Mouse (Mus musculus) liver, embryonic 14.5 days (tissue): ENCODE measurements at regions not wholly inside any gene's neighbourhood (a gene's known extent, or its start where the extent isn't known, plus 50 kb on each side); places are given as distances from the start of the nearest gene placed in this dataset.

Experiments used
- ATAC-seq: fragments of 200-750 bp; cut with Nextera tagmentation; 2 replicates; pipeline ENCODE4 v1.8.0; 2017; ENCODE audit warnings: moderate number of reproducible peaks, mild to moderate bottlenecking, moderate library complexity; ENCODE audit not compliant: insufficient read depth
- DNase-seq, 3 experiments: peaks; one replicate each; pipeline ENCODE4 v3.0.0-alpha.2; 2012 to 2013; ENCODE audit warnings: low read depth in 3 of 3, low spot score in 3 of 3
- H3K27ac ChIP-seq: fragments of 300-500 bp; sonication (generic); 2 replicates; pipeline ENCODE4 v1.5.1; 2014; ENCODE audit warnings: moderate library complexity, mild to moderate bottlenecking, control low read depth, inconsistent platforms
- H3K27me3 ChIP-seq: fragments of 300-500 bp; sonication (generic); 2 replicates; pipeline ENCODE4 v1.6.1; 2014; ENCODE audit warnings: mild to moderate bottlenecking, low read length, moderate library complexity; ENCODE audit not compliant: control insufficient read depth, insufficient read depth
- H3K36me3 ChIP-seq: fragments of 300-500 bp; sonication (generic); replicated peaks from 2 replicates; pipeline ENCODE4 v1.6.1; 2014; ENCODE audit warnings: low read depth; ENCODE audit not compliant: control insufficient read depth, insufficient read depth
- H3K4me1 ChIP-seq, 2 experiments: fragments of 200-500 bp in 1 of 2; fragments of 300-500 bp in 1 of 2; sonication (generic) in 1 of 2; replicated peaks; 2 replicates each; pipeline ENCODE4 v1.6.1; 2012 to 2014; ENCODE audit warnings: antibody characterized with exemption in 1 of 2, inconsistent platforms in 1 of 2, low read length in 1 of 2; ENCODE audit not compliant: control insufficient read depth in 2 of 2, insufficient read depth in 2 of 2
- H3K4me2 ChIP-seq: fragments of 300-500 bp; sonication (generic); 2 replicates; pipeline ENCODE4 v1.6.1; 2014; ENCODE audit warnings: low read depth, mild to moderate bottlenecking, control low read depth, moderate library complexity
- H3K4me3 ChIP-seq, 2 experiments: fragments of 200-500 bp in 1 of 2; fragments of 300-500 bp in 1 of 2; sonication (generic) in 1 of 2; 2 replicates each; pipeline ENCODE4 v1.5.1; 2012 to 2014; ENCODE audit warnings: low read depth in 2 of 2, low read length in 2 of 2, mild to moderate bottlenecking in 2 of 2, control low read depth in 1 of 2, inconsistent platforms in 1 of 2, moderate library complexity in 1 of 2; ENCODE audit not compliant: insufficient read depth in 1 of 2
- H3K9ac ChIP-seq: fragments of 300-500 bp; sonication (generic); replicated peaks from 2 replicates; pipeline ENCODE4 v1.6.1; 2014; ENCODE audit warnings: mild to moderate bottlenecking, control low read depth, moderate library complexity
- H3K9me3 ChIP-seq: fragments of 300-500 bp; sonication (generic); 2 replicates; pipeline ENCODE4 v1.6.1; 2016; ENCODE audit warnings: low read length, mixed read lengths; ENCODE audit not compliant: control insufficient read depth
- CTCF ChIP-seq: IDR thresholded peaks from 2 replicates; pipeline ENCODE4 v1.5.1; 2016; ENCODE audit warnings: antibody characterized with exemption, low read depth, control low read depth
- EP300 ChIP-seq: IDR thresholded peaks from 2 replicates; pipeline ENCODE4 v1.6.1; 2016; ENCODE audit warnings: antibody characterized with exemption, low read depth
- WGBS: fragments of 180-500 bp; shearing (Covaris S2); extraction: QIAGEN DNeasy Blood & Tissue Kit; methylation state at CpG from one replicate; pipeline ENCODE4 v1.1.7; 2014; ENCODE audit not compliant: insufficient replicate concordance; 5-methylcytosine and 5-hydroxymethylcytosine counted together

DNA sequence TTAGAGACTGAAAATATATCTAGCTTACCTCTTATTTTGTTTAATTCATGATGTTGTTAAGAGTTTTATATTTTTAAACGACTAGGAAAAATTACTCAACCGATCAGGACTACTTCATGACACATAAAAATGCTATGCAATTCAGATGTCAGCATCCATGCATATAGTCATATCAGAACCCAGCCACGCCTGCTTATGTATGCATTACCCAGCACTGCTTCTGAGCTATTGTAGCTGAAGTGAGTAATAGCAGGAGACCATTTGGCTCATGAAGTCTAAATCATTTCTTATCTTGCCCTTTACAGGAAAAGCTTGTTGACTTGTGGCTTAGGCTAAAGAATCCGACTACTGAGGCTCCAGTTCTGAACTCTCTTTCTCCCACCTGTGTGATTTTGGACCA is 395.1 kb upstream of the Klf4 start:
- Histone ChIP-seq H3K27me3 (no peaks in the 10 kb centered on the region), H3K9me3 (no peaks in the 10 kb centered on the region), H3K27ac (no peak overlapping the region), H3K4me1 (no peaks in the 10 kb centered on the region), H3K4me2 (no peak overlapping the region), H3K36me3 (no peaks in the 10 kb centered on the region), H3K4me3 (no peak overlapping the region), H3K9ac (no peak overlapping the region)
- ATAC-seq (no peak), DNase-seq (no peak)
- 38% methylated on average over 4 of the region's 4 CpGs for WGBS
- TF ChIP-seq CTCF (no peak), EP300 (no peak)

DNA sequence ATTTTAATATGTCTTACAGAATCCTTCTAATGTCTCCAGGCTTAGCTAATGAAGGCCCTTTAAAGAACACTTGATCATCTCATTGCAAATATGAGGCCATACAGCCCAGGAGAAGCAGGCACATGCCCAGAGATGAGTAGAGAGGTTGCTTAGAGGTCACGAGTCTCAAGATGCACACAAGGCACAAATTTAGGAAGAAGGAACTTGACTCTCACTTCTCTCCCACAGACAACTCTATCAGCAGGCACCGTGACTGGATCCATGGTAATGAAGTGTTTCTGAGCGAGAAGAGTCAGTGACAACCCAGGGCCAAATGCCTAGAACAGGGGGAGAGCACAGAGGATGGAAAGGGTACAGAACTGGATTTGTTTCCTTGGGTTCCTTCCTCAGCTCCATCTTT is 392.7 kb upstream of the Klf4 start:
- Histone ChIP-seq H3K4me2 (no peak overlapping the region), H3K9me3 (no peaks in the 10 kb centered on the region), H3K27ac (no peak overlapping the region), H3K4me1 (no peaks in the 10 kb centered on the region), H3K27me3 (no peaks in the 10 kb centered on the region), H3K9ac (no peak overlapping the region), H3K4me3 (no peak overlapping the region), H3K36me3 (no peaks in the 10 kb centered on the region)
- no peak for ATAC-seq
- WGBS = 30% methylated on average over 3 of the region's 3 CpGs
- TF ChIP-seq CTCF = no peak
- TF ChIP-seq EP300 = no peak
- no peak for DNase-seq

DNA sequence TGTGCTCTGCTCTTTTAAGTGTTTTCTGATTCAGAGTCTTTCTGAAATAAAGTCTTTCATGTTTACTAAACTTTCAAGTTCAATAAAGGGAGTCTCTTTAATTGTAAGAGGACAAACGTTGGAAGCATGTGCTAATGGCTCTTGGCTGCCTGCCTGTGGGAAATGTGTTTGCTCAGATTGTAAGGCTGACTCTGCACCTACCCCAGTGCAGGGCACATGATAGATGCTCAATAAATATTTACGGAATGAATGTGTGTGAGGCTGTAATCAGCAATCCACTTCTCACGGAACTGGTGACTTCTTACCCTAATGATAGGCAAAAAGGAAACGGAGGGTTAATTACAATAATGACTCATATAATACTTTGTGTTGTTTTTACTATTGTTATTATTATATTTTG is 389.0 kb upstream of the Klf4 start:
- ATAC-seq (no peak), DNase-seq (no peak)
- no peaks in the 10 kb centered on the region for H3K4me1 ChIP-seq
- no peaks in the 10 kb centered on the region for H3K9me3 ChIP-seq
- no peaks in the 10 kb centered on the region for H3K36me3 ChIP-seq
- no peak overlapping the region for H3K4me3 ChIP-seq
- H3K27ac ChIP-seq = no peak overlapping the region
- H3K9ac ChIP-seq = no peak overlapping the region
- TF ChIP-seq CTCF (no peak), EP300 (no peak)
- H3K27me3 ChIP-seq = no peaks in the 10 kb centered on the region
- H3K4me2 ChIP-seq = no peak overlapping the region
- WGBS = 52% methylated on average over 4 of the region's 4 CpGs

DNA sequence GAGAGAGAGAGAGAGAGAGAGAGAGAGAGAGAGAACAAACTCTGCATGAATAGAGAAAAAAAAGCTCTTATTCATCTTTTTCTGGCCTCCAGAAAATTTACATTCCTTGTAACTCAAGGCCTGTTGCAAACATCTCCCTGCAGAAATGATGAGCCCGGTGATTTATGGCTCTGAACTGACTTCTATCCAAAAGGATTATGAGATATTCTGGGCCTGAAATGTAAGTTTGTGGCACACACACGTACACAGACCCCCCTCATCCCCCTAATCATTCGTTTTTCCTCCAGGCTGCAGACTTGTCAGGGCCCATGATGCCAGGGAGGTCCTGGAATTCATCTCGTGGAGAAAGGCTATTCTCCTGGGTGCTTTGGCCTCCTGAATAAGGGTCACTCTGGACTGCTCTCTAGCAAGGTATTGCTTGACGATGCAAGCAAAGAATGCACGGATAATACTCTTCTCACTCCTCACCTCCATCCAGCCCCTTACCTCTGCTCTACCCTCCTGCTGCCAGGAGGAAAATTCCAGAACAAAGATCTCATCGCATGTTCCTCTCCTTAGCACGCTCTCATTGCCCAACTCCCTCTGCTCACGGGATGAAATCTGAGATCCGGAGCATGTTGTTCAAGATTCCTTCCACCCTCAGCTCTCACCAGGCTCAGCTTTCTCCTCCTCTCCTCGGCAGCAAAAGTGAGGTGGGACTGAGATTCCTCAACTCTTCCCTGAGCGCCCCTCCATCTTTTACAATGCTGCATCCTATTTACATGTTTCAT is 362.0 kb upstream of the Klf4 start:
- Histone ChIP-seq H3K4me1 (no peaks in the 10 kb centered on the region), H3K27me3 (no peaks in the 10 kb centered on the region), H3K4me2 (no peak overlapping the region), H3K9ac (no peak overlapping the region), H3K9me3 (no peaks in the 10 kb centered on the region), H3K36me3 (no peaks in the 10 kb centered on the region), H3K27ac (no peak overlapping the region), H3K4me3 (no peak overlapping the region)
- WGBS = 54% methylated on average over 12 of the region's 12 CpGs
- TF ChIP-seq CTCF = no peak
- no peak for TF ChIP-seq EP300
- no peak for ATAC-seq
- no peak for DNase-seq

DNA sequence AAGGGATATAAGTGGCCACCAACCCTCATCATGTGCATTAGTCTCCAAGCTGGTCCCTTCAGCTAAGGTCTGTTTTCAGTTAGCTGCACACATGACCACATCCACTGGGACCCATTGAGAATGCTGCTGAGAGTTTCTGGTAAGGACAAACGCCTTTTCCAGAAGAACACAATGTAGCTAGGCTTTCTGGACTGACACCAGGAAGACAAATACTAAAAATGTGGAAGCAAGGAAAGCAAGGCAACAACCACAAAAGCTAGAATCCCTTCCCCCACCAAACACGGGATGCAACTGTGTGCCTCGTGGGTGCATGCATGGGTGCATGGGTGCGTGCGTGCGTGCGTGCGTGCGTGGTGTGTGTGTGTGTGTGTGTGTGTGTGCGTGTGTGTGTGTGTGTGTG is 359.4 kb upstream of the Klf4 start:
- Histone ChIP-seq H3K27me3 (no peaks in the 10 kb centered on the region), H3K27ac (no peak overlapping the region), H3K9me3 (no peaks in the 10 kb centered on the region), H3K9ac (no peak overlapping the region), H3K4me1 (no peaks in the 10 kb centered on the region), H3K36me3 (no peaks in the 10 kb centered on the region), H3K4me2 (no peak overlapping the region), H3K4me3 (no peak overlapping the region)
- 81% methylated on average over 9 of the region's 10 CpGs for WGBS
- TF ChIP-seq EP300 (no peak), CTCF (no peak)
- ATAC-seq (no peak), DNase-seq (no peak)
